Mouse (Mus musculus) fibroblast of lung, adult 2 months (primary cell): ENCODE measurements around the gene Foxp1.

Experiments
- DNase-seq: peaks from one replicate; pipeline ENCODE4 v3.0.0-alpha.2; 2011; ENCODE audit warnings: low read depth

Foxp1 gene

GRCm38 (mm10) chr6:99019266-99019665 lies 503.3 kb downstream of the Foxp1 start:
- peak; percentile 60 for DNase-seq

- DNase-seq = no peak
Measured at GRCm38 (mm10) chr6:99013866-99014502, 508.5 kb downstream of the Foxp1 start.

- no peak for DNase-seq
Measured at GRCm38 (mm10) chr6:99013119-99013865, 509.2 kb downstream of the Foxp1 start.

- no peak for DNase-seq
Measured at GRCm38 (mm10) chr6:99011895-99012584, 510.5 kb downstream of the Foxp1 start.

GRCm38 (mm10) chr6:99009771-99010170 lies 512.8 kb downstream of the Foxp1 start:
- no peak for DNase-seq

GRCm38 (mm10) chr6:99008565-99008964 lies 514.0 kb downstream of the Foxp1 start:
- DNase-seq = no peak

- DNase-seq = no peak
Measured at GRCm38 (mm10) chr6:99007542-99007941, 515.0 kb downstream of the Foxp1 start.

GRCm38 (mm10) chr6:99004255-99004997 lies 518.1 kb downstream of the Foxp1 start:
- no peak for DNase-seq

- no peak for DNase-seq
Measured at GRCm38 (mm10) chr6:99003108-99003709, 519.3 kb downstream of the Foxp1 start.

GRCm38 (mm10) chr6:99001637-99002036 lies 520.9 kb downstream of the Foxp1 start:
- no peak for DNase-seq

- DNase-seq = no peak
Measured at GRCm38 (mm10) chr6:98998971-98999932, 523.3 kb downstream of the Foxp1 start.

- DNase-seq = peak; percentile 37
Measured at GRCm38 (mm10) chr6:98997742-98998141, 524.8 kb downstream of the Foxp1 start.

- DNase-seq = no peak
Measured at GRCm38 (mm10) chr6:98996822-98997221, 525.7 kb downstream of the Foxp1 start.

GRCm38 (mm10) chr6:98996346-98996745 lies 526.2 kb downstream of the Foxp1 start:
- DNase-seq = no peak

- no peak for DNase-seq
Measured at GRCm38 (mm10) chr6:98995681-98996080, 526.8 kb downstream of the Foxp1 start.

GRCm38 (mm10) chr6:98994902-98995301 lies 527.6 kb downstream of the Foxp1 start:
- DNase-seq = no peak

GRCm38 (mm10) chr6:98994104-98994787 lies 528.3 kb downstream of the Foxp1 start:
- no peak for DNase-seq

- DNase-seq = no peak
Measured at GRCm38 (mm10) chr6:98993231-98993630, 529.3 kb downstream of the Foxp1 start.

GRCm38 (mm10) chr6:98992772-98993147 lies 529.8 kb downstream of the Foxp1 start:
- DNase-seq = no peak
